Mouse (Mus musculus) midbrain, embryonic 16.5 days (tissue): ENCODE measurements at regions not wholly inside any gene's neighbourhood (a gene's known extent, or its start where the extent isn't known, plus 50 kb on each side); places are given as distances from the start of the nearest gene placed in this dataset.

ENCODE experiments used
- ATAC-seq: fragments of 200-750 bp; cut with Nextera tagmentation; 2 replicates; pipeline ENCODE4 v1.8.0; 2017; ENCODE audit warnings: moderate TSS enrichment
- H3K27ac ChIP-seq: fragments of 300-500 bp; sonication (generic); 2 replicates; pipeline ENCODE4 v1.5.1; 2014; ENCODE audit warnings: mild to moderate bottlenecking, low read length, mixed read lengths
- H3K27me3 ChIP-seq: fragments of 300-500 bp; sonication (generic); 2 replicates; pipeline ENCODE4 v1.6.1; 2014; ENCODE audit warnings: low read depth, low read length, mixed read lengths; ENCODE audit not compliant: control insufficient read depth, insufficient read depth
- H3K36me3 ChIP-seq: fragments of 300-500 bp; sonication (generic); 2 replicates; pipeline ENCODE4 v1.6.1; 2014; ENCODE audit warnings: mild to moderate bottlenecking, low read length, moderate library complexity, mixed read lengths; ENCODE audit not compliant: control insufficient read depth, insufficient read depth
- H3K4me1 ChIP-seq: fragments of 300-500 bp; sonication (generic); 2 replicates; pipeline ENCODE4 v1.6.1; 2014; ENCODE audit warnings: mild to moderate bottlenecking, low read length, mixed read lengths; ENCODE audit not compliant: control insufficient read depth, insufficient read depth
- H3K4me2 ChIP-seq: fragments of 300-500 bp; sonication (generic); 2 replicates; pipeline ENCODE4 v1.6.1; 2014; ENCODE audit warnings: mild to moderate bottlenecking, low read length, mixed read lengths
- H3K4me3 ChIP-seq: fragments of 300-500 bp; sonication (generic); 2 replicates; pipeline ENCODE4 v1.5.1; 2014; ENCODE audit warnings: low read depth, mild to moderate bottlenecking, low read length, moderate library complexity, mixed read lengths
- H3K9ac ChIP-seq: fragments of 300-500 bp; sonication (generic); 2 replicates; pipeline ENCODE4 v1.6.1; 2014; ENCODE audit warnings: low read depth, low read length, mixed read lengths
- H3K9me3 ChIP-seq: fragments of 300-500 bp; sonication (generic); replicated peaks from 2 replicates; pipeline ENCODE4 v1.6.1; 2014; ENCODE audit warnings: mild to moderate bottlenecking, low read length, mixed read lengths; ENCODE audit not compliant: control insufficient read depth, poor library complexity, severe bottlenecking
- WGBS: fragments of 180-500 bp; shearing (Covaris S2); extraction: QIAGEN DNeasy Blood & Tissue Kit; methylation state at CpG from one replicate; pipeline ENCODE4 v1.1.7; 2014; 5-methylcytosine and 5-hydroxymethylcytosine counted together

DNA sequence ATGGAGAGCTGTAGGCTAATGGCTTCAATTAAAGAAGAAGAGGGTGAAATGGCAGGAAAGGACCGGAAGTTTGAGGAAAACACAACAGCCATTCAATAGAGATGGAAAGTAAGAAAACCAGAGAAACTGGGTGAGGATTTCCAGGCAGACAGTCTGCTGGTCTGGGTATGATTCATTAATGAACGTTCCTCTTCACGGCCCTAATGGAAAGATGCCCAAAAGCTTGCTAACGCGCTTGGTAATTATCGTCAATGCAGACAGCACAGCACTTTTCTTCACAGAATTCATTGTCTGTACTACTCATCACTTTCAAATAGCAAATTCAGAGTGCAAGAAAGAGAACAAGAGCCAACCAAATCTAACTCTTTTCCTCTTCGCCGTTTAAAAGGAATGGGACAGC, 60.3 kb downstream of the Ing2 start:
- H3K9ac ChIP-seq = no peak overlapping the region
- no peak overlapping the region for H3K27ac ChIP-seq
- H3K4me2 ChIP-seq = no peak overlapping the region
- peaks cover 3% of the 10 kb centered on the region; the same call in 1 of the 2 replicates for H3K4me1 ChIP-seq
- WGBS = 94% methylated on average over 8 of the region's 8 CpGs
- no peaks in the 10 kb centered on the region for H3K9me3 ChIP-seq
- H3K27me3 ChIP-seq = no peaks in the 10 kb centered on the region
- no peak for ATAC-seq
- H3K4me3 ChIP-seq = no peak overlapping the region
- H3K36me3 ChIP-seq = no peaks in the 10 kb centered on the region

DNA sequence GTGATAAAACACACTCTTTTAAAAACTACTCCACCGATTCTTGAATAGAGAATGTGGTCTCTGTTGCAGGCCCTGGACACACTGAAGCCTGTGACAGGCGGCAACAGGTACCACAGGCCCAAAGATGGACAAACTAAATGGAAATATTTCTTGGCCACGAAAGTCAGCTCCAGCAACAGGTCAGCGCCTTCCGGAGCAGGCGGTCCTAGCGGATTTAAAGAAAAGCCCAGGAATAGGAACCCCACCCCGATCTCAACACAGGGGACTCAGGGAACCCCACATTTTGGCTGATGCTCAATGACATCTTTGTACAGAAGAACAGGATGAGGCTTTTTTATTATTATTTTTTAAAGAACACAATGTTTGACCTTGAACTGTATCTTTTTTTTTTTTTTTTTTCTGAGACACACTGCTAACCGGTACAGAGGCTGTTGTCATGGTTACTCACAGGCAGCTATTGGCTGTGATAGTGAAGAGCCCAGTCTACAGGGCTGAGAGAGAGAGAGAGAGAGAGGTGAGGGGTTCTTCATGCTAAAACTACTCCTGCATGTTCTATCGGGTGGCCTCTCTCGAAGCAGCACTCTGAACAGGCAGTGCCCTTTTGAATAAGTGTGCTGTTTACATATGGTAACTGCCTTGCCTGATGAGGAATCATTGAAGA, 63.5 kb downstream of the Ing2 start:
- Histone ChIP-seq H3K27me3 (no peaks in the 10 kb centered on the region), H3K4me1 (peaks cover 3% of the 10 kb centered on the region; the same call in 1 of the 2 replicates), H3K27ac (peak overlapping the region; percentile 18; the same call in 1 of the 2 replicates), H3K36me3 (no peaks in the 10 kb centered on the region), H3K9me3 (no peaks in the 10 kb centered on the region), H3K9ac (no peak overlapping the region), H3K4me2 (no peak overlapping the region), H3K4me3 (no peak overlapping the region)
- WGBS = 65% methylated on average over 11 of the region's 11 CpGs
- ATAC-seq = peak; percentile 97

DNA sequence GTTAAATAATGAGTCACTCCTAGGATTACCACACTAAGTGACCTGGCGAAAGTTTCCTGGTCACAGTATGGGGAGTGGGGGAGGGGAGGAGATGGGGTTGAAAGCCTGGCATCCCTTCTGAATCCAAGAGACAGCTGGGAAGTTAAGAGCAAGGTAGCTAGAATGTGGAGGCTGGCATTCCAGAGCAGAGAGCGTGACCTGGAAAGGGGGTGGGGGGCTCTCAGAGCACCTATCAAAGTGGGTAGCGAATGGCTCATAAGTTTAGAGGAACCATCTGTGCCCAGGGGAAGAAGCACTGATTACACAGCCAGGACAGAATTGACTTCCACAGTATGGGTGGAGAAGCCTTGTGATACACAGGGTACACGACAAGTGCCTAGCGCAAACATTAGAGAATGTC, 65.4 kb downstream of the Ing2 start:
- 83% methylated on average over 5 of the region's 5 CpGs for WGBS

DNA sequence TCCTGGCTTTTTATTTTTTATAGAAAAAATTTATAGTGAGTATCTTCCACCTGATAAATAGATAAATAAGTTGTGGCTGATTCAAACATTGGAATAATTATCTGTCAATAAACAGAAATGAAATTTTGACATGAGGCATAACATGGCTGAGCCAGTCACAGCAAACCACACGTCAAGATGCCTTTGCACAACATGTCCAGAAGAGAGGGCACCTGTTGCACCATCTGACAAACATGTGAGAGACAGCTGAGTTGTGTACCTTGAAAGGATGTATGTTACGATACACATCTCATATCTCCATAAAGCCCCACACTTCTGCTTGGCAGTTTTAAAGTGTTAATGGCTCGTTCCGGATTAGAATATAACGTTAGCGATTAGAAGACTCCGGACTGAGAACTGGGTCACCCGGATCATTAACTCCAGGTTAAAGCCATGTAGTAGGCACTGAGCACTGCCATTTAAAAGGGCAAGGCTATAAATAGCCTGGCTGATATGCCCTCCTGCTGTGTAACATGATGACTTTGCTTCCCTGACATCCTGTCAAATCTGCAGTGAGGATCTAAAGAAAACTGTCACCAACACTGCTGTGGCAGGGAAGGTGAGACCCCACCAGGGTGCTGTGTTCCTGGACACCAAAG, 70.9 kb downstream of the Rwdd4a start:
- no peak overlapping the region for H3K4me2 ChIP-seq
- WGBS = 87% methylated on average over 8 of the region's 8 CpGs
- H3K4me1 ChIP-seq = no peaks in the 10 kb centered on the region

More for the DNA sequence above, 65.4 kb downstream of the Ing2 start:
- Histone ChIP-seq H3K4me2 (no peak overlapping the region), H3K27ac (no peak overlapping the region), H3K9me3 (no peaks in the 10 kb centered on the region), H3K36me3 (no peaks in the 10 kb centered on the region), H3K4me3 (no peak overlapping the region), H3K4me1 (peaks cover 3% of the 10 kb centered on the region; the same call in 1 of the 2 replicates), H3K9ac (no peak overlapping the region), H3K27me3 (no peaks in the 10 kb centered on the region)
- no peak for ATAC-seq

More for the DNA sequence above, 70.9 kb downstream of the Rwdd4a start:
- Histone ChIP-seq H3K9ac (no peak overlapping the region), H3K36me3 (no peaks in the 10 kb centered on the region), H3K27me3 (no peaks in the 10 kb centered on the region), H3K27ac (no peak overlapping the region), H3K9me3 (no peaks in the 10 kb centered on the region), H3K4me3 (no peak overlapping the region)
- no peak for ATAC-seq
